Mouse (Mus musculus): ENCODE data around the gene Atp5j2. TPM values are rescaled to one million over a fixed set of nuclear protein-coding genes. Genes with fewer than 3 reads are reported as not detected.
"Not testable (repeated sequence)": the region's sequence is repeated elsewhere in the genome, so short reads cannot be mapped to it uniquely, and the experiment has no call there.

Gene Atp5j2
- total RNA-seq, 1 experiment: 537 TPM

DNA sequence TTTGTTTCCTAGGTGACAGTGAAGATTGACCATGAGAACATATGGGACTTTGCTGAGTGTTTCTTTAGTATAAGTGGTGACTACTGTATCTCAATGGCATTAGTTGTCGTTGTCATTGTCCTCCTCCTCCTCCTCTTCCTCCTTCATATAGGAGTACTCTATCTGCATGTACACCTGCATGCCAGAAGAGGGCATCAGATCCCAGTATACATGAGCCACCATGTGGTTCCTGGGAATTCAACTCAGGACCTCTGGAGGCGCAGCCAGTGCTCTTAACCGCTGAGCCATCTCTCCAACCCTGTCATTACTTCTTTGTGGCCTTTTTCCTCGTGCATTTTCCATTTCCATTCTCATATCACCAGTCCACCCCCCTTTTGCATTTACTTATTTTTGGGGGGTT, 22.8 kb upstream of the Atp5j2 start:
- DNase-seq (ENCODE audit: low read depth, low spot score): no peak
- in situ Hi-C loops (cut with MboI; ENCODE audit: low sequenced_read_pairs in 2 of 2, unreplicated experiment in 2 of 2): no loop called here
- peaks cover 6 to 16% of the 10 kb centered on the region in 2 experiments for H3K4me1 ChIP-seq (ENCODE audit: control insufficient read depth in 2 of 2, insufficient read depth in 2 of 2, low read length in 2 of 2, poor library complexity in 1 of 2)
- no peak overlapping the region; a peak in 1 of 4 replicates for H3K4me3 ChIP-seq (ENCODE audit: insufficient read depth in 1 of 2, low read depth in 1 of 2, low read length in 2 of 2, poor library complexity in 1 of 2, severe bottlenecking in 1 of 2)
- peak overlapping the region; percentile 61; the same call in 1 of the 2 replicates for H3K9ac ChIP-seq (ENCODE audit: insufficient read depth, low read depth, low read length, poor library complexity, severe bottlenecking)
- H3K27ac ChIP-seq (ENCODE audit: insufficient read depth, low read depth, low read length, poor library complexity, severe bottlenecking): peak overlapping the region; percentile 13; the same call in 1 of the 2 replicates
- no peaks in the 10 kb centered on the region for H3K9me3 ChIP-seq (ENCODE audit: control insufficient read depth, insufficient read depth, low read depth, low read length)
- peaks cover 11% of the 10 kb centered on the region for H3K36me3 ChIP-seq (ENCODE audit: control insufficient read depth, insufficient read depth, low read length, poor library complexity, severe bottlenecking)
- TF ChIP-seq HCFC1 (IDR thresholded peaks at IDR 0.05; ENCODE audit: borderline replicate concordance, insufficient read depth, low read length): no peak
- no peak for TF ChIP-seq CHD2 (IDR thresholded peaks at IDR 0.05; ENCODE audit: low read depth, low read length)
- no peak for TF ChIP-seq ZNF384 (IDR thresholded peaks at IDR 0.05; ENCODE audit: low read depth, low read length)
- TF ChIP-seq ZC3H11A (IDR thresholded peaks at IDR 0.05; ENCODE audit: borderline replicate concordance, low read depth, low read length): no peak
- TF ChIP-seq MAFK (IDR thresholded peaks at IDR 0.05; ENCODE audit: insufficient read depth, low read depth, low read length): no peak

- DNase-seq (ENCODE audit: low read depth, low spot score): no peak
- no peak overlapping the region for H3K9ac ChIP-seq (ENCODE audit: insufficient read depth, low read depth, low read length, poor library complexity, severe bottlenecking)
- peaks cover 6 to 11% of the 10 kb centered on the region in 2 experiments for H3K4me1 ChIP-seq (ENCODE audit: control insufficient read depth in 2 of 2, insufficient read depth in 2 of 2, low read length in 2 of 2, poor library complexity in 1 of 2)
- no peak overlapping the region for H3K27ac ChIP-seq (ENCODE audit: insufficient read depth, low read depth, low read length, poor library complexity, severe bottlenecking)
- H3K4me3 ChIP-seq (ENCODE audit: insufficient read depth in 1 of 2, low read depth in 1 of 2, low read length in 2 of 2, poor library complexity in 1 of 2, severe bottlenecking in 1 of 2): no peak overlapping the region
- H3K36me3 ChIP-seq (ENCODE audit: control insufficient read depth, insufficient read depth, low read length, poor library complexity, severe bottlenecking): peaks cover 5% of the 10 kb centered on the region; the same call in 1 of the 2 replicates
- in situ Hi-C loops (cut with MboI; ENCODE audit: low sequenced_read_pairs in 2 of 2, unreplicated experiment in 2 of 2): no loop called here
- H3K9me3 ChIP-seq (ENCODE audit: control insufficient read depth, insufficient read depth, low read depth, low read length): no peaks in the 10 kb centered on the region
- no peak for TF ChIP-seq ZNF384 (IDR thresholded peaks at IDR 0.05; ENCODE audit: low read depth, low read length)
- no peak for TF ChIP-seq CHD2 (IDR thresholded peaks at IDR 0.05; ENCODE audit: low read depth, low read length)
- TF ChIP-seq ZC3H11A (IDR thresholded peaks at IDR 0.05; ENCODE audit: borderline replicate concordance, low read depth, low read length): no peak
- TF ChIP-seq MAFK (IDR thresholded peaks at IDR 0.05; ENCODE audit: insufficient read depth, low read depth, low read length): no peak
- no peak for TF ChIP-seq HCFC1 (IDR thresholded peaks at IDR 0.05; ENCODE audit: borderline replicate concordance, insufficient read depth, low read length)
Observed at GRCm38 (mm10) chr5:145213505-145213904, 21.6 kb upstream of the Atp5j2 start.

GRCm38 (mm10) chr5:145212216-145212615, 20.4 kb upstream of the Atp5j2 start:
- Histone ChIP-seq H3K27ac (ENCODE audit: insufficient read depth, low read depth, low read length, poor library complexity, severe bottlenecking) (no peak overlapping the region), H3K9me3 (ENCODE audit: control insufficient read depth, insufficient read depth, low read depth, low read length) (no peaks in the 10 kb centered on the region), H3K4me3 (ENCODE audit: insufficient read depth in 1 of 2, low read depth in 1 of 2, low read length in 2 of 2, poor library complexity in 1 of 2, severe bottlenecking in 1 of 2) (no peak overlapping the region), H3K9ac (ENCODE audit: insufficient read depth, low read depth, low read length, poor library complexity, severe bottlenecking) (no peak overlapping the region), H3K4me1 (ENCODE audit: control insufficient read depth in 2 of 2, insufficient read depth in 2 of 2, low read length in 2 of 2, poor library complexity in 1 of 2) (peaks cover 0 to 13% of the 10 kb centered on the region in 2 experiments; a peak in 2 of 4 replicates), H3K36me3 (ENCODE audit: control insufficient read depth, insufficient read depth, low read length, poor library complexity, severe bottlenecking) (peaks cover 5% of the 10 kb centered on the region; the same call in 1 of the 2 replicates)
- in situ Hi-C loops (cut with MboI; ENCODE audit: low sequenced_read_pairs in 2 of 2, unreplicated experiment in 2 of 2): no loop called here
- DNase-seq (ENCODE audit: low read depth, low spot score): no peak
- no peak for TF ChIP-seq ZNF384 (IDR thresholded peaks at IDR 0.05; ENCODE audit: low read depth, low read length)
- TF ChIP-seq HCFC1 (IDR thresholded peaks at IDR 0.05; ENCODE audit: borderline replicate concordance, insufficient read depth, low read length): no peak
- TF ChIP-seq CHD2 (IDR thresholded peaks at IDR 0.05; ENCODE audit: low read depth, low read length): no peak
- no peak for TF ChIP-seq MAFK (IDR thresholded peaks at IDR 0.05; ENCODE audit: insufficient read depth, low read depth, low read length)
- no peak for TF ChIP-seq ZC3H11A (IDR thresholded peaks at IDR 0.05; ENCODE audit: borderline replicate concordance, low read depth, low read length)

DNA sequence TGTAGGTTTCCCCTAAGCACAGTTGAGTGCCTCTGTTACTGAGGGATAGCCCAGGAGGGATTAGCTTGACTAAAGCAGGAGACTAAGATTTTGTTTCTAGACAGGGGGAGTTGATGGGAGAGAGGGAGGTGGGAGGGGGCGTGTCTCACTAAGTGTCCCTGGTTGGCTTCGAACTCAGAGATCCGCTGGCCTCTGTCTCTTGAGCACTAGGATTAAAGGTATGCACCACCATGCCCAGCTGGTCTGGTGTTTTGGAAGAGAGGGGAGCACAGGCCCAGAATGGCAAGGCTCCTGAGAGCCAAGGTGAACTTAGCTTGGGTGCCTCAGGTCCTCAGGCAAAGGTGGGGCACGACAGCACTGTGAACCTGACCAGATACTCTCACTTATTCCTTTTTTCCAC, 19.5 kb upstream of the Atp5j2 start:
- Histone ChIP-seq H3K9ac (ENCODE audit: insufficient read depth, low read depth, low read length, poor library complexity, severe bottlenecking) (no peak overlapping the region), H3K9me3 (ENCODE audit: control insufficient read depth, insufficient read depth, low read depth, low read length) (no peaks in the 10 kb centered on the region), H3K27ac (ENCODE audit: insufficient read depth, low read depth, low read length, poor library complexity, severe bottlenecking) (no peak overlapping the region), H3K4me1 (ENCODE audit: control insufficient read depth in 2 of 2, insufficient read depth in 2 of 2, low read length in 2 of 2, poor library complexity in 1 of 2) (peaks cover 0 to 13% of the 10 kb centered on the region in 2 experiments; a peak in 2 of 4 replicates), H3K4me3 (ENCODE audit: insufficient read depth in 1 of 2, low read depth in 1 of 2, low read length in 2 of 2, poor library complexity in 1 of 2, severe bottlenecking in 1 of 2) (no peak overlapping the region), H3K36me3 (ENCODE audit: control insufficient read depth, insufficient read depth, low read length, poor library complexity, severe bottlenecking) (peaks cover 5% of the 10 kb centered on the region; the same call in 1 of the 2 replicates)
- TF ChIP-seq CHD2 (IDR thresholded peaks at IDR 0.05; ENCODE audit: low read depth, low read length) (no peak), HCFC1 (IDR thresholded peaks at IDR 0.05; ENCODE audit: borderline replicate concordance, insufficient read depth, low read length) (no peak), MAFK (IDR thresholded peaks at IDR 0.05; ENCODE audit: insufficient read depth, low read depth, low read length) (no peak)
- in situ Hi-C loops (cut with MboI; ENCODE audit: low sequenced_read_pairs in 2 of 2, unreplicated experiment in 2 of 2): no loop called here
- no peak for DNase-seq (ENCODE audit: low read depth, low spot score)

DNA sequence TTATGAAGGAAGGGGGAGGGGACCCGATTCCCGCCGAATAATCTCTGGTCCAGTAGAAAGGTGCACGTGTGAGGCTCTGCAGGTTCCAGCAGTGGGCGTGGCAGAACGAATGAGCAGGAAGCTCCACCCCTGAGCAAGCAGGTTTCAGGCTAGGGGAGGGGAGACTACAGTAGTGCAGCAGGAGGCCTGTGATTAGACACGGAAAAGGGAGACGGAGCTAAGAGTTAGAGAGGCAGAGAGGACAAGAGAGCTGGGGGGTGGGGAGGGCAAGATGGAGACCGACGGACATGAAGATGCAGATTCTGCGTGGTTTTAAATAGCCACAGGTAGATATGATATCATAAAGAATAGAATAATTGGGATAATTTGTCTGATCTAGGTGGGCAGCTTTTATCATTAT, 16.5 kb upstream of the Atp5j2 start:
- H3K27ac ChIP-seq (ENCODE audit: insufficient read depth, low read depth, low read length, poor library complexity, severe bottlenecking); in situ Hi-C loops (cut with MboI; ENCODE audit: low sequenced_read_pairs in 2 of 2, unreplicated experiment in 2 of 2); H3K9me3 ChIP-seq (ENCODE audit: control insufficient read depth, insufficient read depth, low read depth, low read length); DNase-seq (ENCODE audit: low read depth, low spot score); H3K36me3 ChIP-seq (ENCODE audit: control insufficient read depth, insufficient read depth, low read length, poor library complexity, severe bottlenecking); H3K9ac ChIP-seq (ENCODE audit: insufficient read depth, low read depth, low read length, poor library complexity, severe bottlenecking); H3K4me1 ChIP-seq (ENCODE audit: control insufficient read depth in 2 of 2, insufficient read depth in 2 of 2, low read length in 2 of 2, poor library complexity in 1 of 2): not testable (repeated sequence)
- H3K4me3 ChIP-seq (ENCODE audit: insufficient read depth in 1 of 2, low read depth in 1 of 2, low read length in 2 of 2, poor library complexity in 1 of 2, severe bottlenecking in 1 of 2): peak overlapping the region in 1 of 2 experiments; percentile 42; a peak in 2 of 4 replicates
